Mouse (Mus musculus) liver, adult (tissue): ENCODE measurements at regions not wholly inside any gene's neighbourhood (a gene's known extent, or its start where the extent isn't known, plus 50 kb on each side); places are given as distances from the start of the nearest gene placed in this dataset.

Source experiments
- GATA4 ChIP-seq: IDR thresholded peaks from 2 replicates; pipeline ENCODE4 v1.6.1; 2014; ENCODE audit warnings: mild to moderate bottlenecking, low read length; ENCODE audit not compliant: insufficient replicate concordance

- TF ChIP-seq GATA4 = no peak
Observed at GRCm38 (mm10) chr11:111675673-111676072, 609.7 kb downstream of the Kcnj2 start.

- no peak for TF ChIP-seq GATA4
Observed at GRCm38 (mm10) chr11:111682341-111682740, 616.4 kb downstream of the Kcnj2 start.

- TF ChIP-seq GATA4 = no peak
Observed at GRCm38 (mm10) chr11:111683909-111684308, 617.9 kb downstream of the Kcnj2 start.

GRCm38 (mm10) chr11:111687769-111688168 is 621.8 kb downstream of the Kcnj2 start:
- no peak for TF ChIP-seq GATA4

GRCm38 (mm10) chr11:111688186-111688860 is 622.4 kb downstream of the Kcnj2 start:
- TF ChIP-seq GATA4 = no peak

GRCm38 (mm10) chr11:111689899-111690298 is 623.9 kb downstream of the Kcnj2 start:
- TF ChIP-seq GATA4 = no peak

GRCm38 (mm10) chr11:111691512-111691911 is 625.5 kb downstream of the Kcnj2 start:
- no peak for TF ChIP-seq GATA4

- no peak for TF ChIP-seq GATA4
Observed at GRCm38 (mm10) chr11:111696668-111697067, 630.7 kb downstream of the Kcnj2 start.

- TF ChIP-seq GATA4 = no peak
Observed at GRCm38 (mm10) chr11:111699862-111700261, 633.9 kb downstream of the Kcnj2 start.

GRCm38 (mm10) chr11:111706882-111707281 is 640.9 kb downstream of the Kcnj2 start:
- no peak for TF ChIP-seq GATA4

GRCm38 (mm10) chr11:111715401-111715800 is 649.4 kb downstream of the Kcnj2 start:
- TF ChIP-seq GATA4 = no peak

- no peak for TF ChIP-seq GATA4
Observed at GRCm38 (mm10) chr11:111722276-111722675, 656.3 kb downstream of the Kcnj2 start.

- no peak for TF ChIP-seq GATA4
Observed at GRCm38 (mm10) chr11:111728148-111728547, 662.2 kb downstream of the Kcnj2 start.

GRCm38 (mm10) chr11:111732096-111732495 is 666.1 kb downstream of the Kcnj2 start:
- TF ChIP-seq GATA4 = no peak

- no peak for TF ChIP-seq GATA4
Observed at GRCm38 (mm10) chr11:111735446-111735845, 669.5 kb downstream of the Kcnj2 start.

GRCm38 (mm10) chr11:111735961-111736360 is 670.0 kb downstream of the Kcnj2 start:
- no peak for TF ChIP-seq GATA4

GRCm38 (mm10) chr11:111743356-111743755 is 677.4 kb downstream of the Kcnj2 start:
- TF ChIP-seq GATA4 = no peak
